Mouse (Mus musculus) CH12.LX (cell line): Measurements from ENCODE around the gene Dnaaf2. TPM values are rescaled to one million over a fixed set of nuclear protein-coding genes. Genes with fewer than 3 reads are reported as not detected.

ENCODE experiments used
- DNase-seq: peaks from one replicate; pipeline ENCODE4 v3.0.0-alpha.2; 2013; ENCODE audit errors: extremely low read depth
- H3K27ac ChIP-seq: 2 replicates; pipeline ENCODE4 v1.5.1; 2012; ENCODE audit warnings: low read depth, mild to moderate bottlenecking, control low read depth, moderate library complexity; ENCODE audit not compliant: insufficient read depth
- H3K27me3 ChIP-seq: replicated peaks from 2 replicates; pipeline ENCODE3; 2012; ENCODE audit warnings: inconsistent platforms
- H3K36me3 ChIP-seq, 2 experiments: replicated peaks in 1 of 2; 2 replicates each; pipeline versions ENCODE3 to v1.6.1; 2012; ENCODE audit warnings: inconsistent platforms in 1 of 2, low read length in 1 of 2, mild to moderate bottlenecking in 1 of 2, mixed read lengths in 1 of 2, moderate library complexity in 1 of 2; ENCODE audit not compliant: control insufficient read depth in 1 of 2, insufficient read depth in 1 of 2
- H3K4me1 ChIP-seq, 2 experiments: 2 replicates each; pipeline ENCODE4 v1.6.1; 2012; ENCODE audit warnings: inconsistent platforms in 1 of 2, moderate library complexity in 1 of 2; ENCODE audit not compliant: insufficient read depth in 2 of 2, control insufficient read depth in 1 of 2
- H3K4me2 ChIP-seq: 2 replicates; pipeline ENCODE4 v1.6.1; 2012; ENCODE audit warnings: low read depth, mild to moderate bottlenecking, control low read depth; ENCODE audit not compliant: poor library complexity, insufficient read depth, severe bottlenecking
- H3K4me3 ChIP-seq, 3 experiments: fragments of 150-350 bp in 1 of 3; sonication (generic) in 1 of 3; replicated peaks in 1 of 3; 2 replicates each; pipeline versions ENCODE3 to v1.5.1; 2011 to 2012; ENCODE audit warnings: low read depth in 2 of 3, low read length in 2 of 3, mild to moderate bottlenecking in 2 of 3, moderate library complexity in 2 of 3, control low read depth in 1 of 3, improper control_type of control experiment in 1 of 3, inconsistent platforms in 1 of 3, mixed read lengths in 1 of 3; ENCODE audit not compliant: poor library complexity in 1 of 3
- H3K79me2 ChIP-seq: replicated peaks from 2 replicates; pipeline ENCODE4 v1.6.1; 2012; ENCODE audit warnings: mild to moderate bottlenecking, moderate library complexity; ENCODE audit not compliant: control insufficient read depth, poor library complexity, insufficient read depth, severe bottlenecking; ENCODE audit errors: extremely low read depth
- H3K9ac ChIP-seq: 2 replicates; pipeline ENCODE4 v1.6.1; 2012; ENCODE audit warnings: low read depth, mild to moderate bottlenecking, control low read depth, moderate library complexity; ENCODE audit not compliant: insufficient read depth
- H3K9me3 ChIP-seq: replicated peaks from 2 replicates; pipeline ENCODE3; 2012; ENCODE audit warnings: low read length, inconsistent platforms, mixed read lengths
- BHLHE40 ChIP-seq: IDR thresholded peaks from 2 replicates; pipeline ENCODE4 v1.6.1; 2011; ENCODE audit warnings: mild to moderate bottlenecking, low read depth, low read length, improper control_type of control experiment
- CHD2 ChIP-seq: IDR thresholded peaks from 2 replicates; pipeline ENCODE4 v1.6.1; 2011; ENCODE audit warnings: low read length, improper control_type of control experiment
- CTCF ChIP-seq, 2 experiments: IDR thresholded peaks in 1 of 2; conservative IDR thresholded peaks in 1 of 2; 2 replicates each; pipeline ENCODE4 v1.5.1; 2011 to 2012; ENCODE audit warnings: low read depth in 2 of 2, low read length in 2 of 2, improper control_type of control experiment in 1 of 2, inconsistent platforms in 1 of 2, mild to moderate bottlenecking in 1 of 2, moderate library complexity in 1 of 2
- ETS1 ChIP-seq: conservative IDR thresholded peaks from 2 replicates; pipeline ENCODE4 v1.6.1; 2012; ENCODE audit warnings: low read depth, mild to moderate bottlenecking, inconsistent platforms, low read length, improper control_type of control experiment, moderate library complexity
- GABPA ChIP-seq: IDR thresholded peaks from 2 replicates; pipeline ENCODE4 v1.6.1; 2012; ENCODE audit warnings: low read depth, low read length, improper control_type of control experiment, inconsistent platforms; ENCODE audit not compliant: insufficient replicate concordance
- HCFC1 ChIP-seq: IDR thresholded peaks from 2 replicates; pipeline ENCODE4 v1.6.1; 2012; ENCODE audit warnings: low read depth, mild to moderate bottlenecking, inconsistent platforms, low read length, improper control_type of control experiment
- JUND ChIP-seq: conservative IDR thresholded peaks from 2 replicates; pipeline ENCODE4 v1.6.1; 2011; ENCODE audit warnings: low read depth, low read length, improper control_type of control experiment
- KAT2A ChIP-seq: IDR thresholded peaks from 2 replicates; pipeline ENCODE4 v1.6.1; 2012; ENCODE audit warnings: low read length, improper control_type of control experiment, inconsistent platforms; ENCODE audit not compliant: insufficient replicate concordance
- USF1 ChIP-seq: IDR thresholded peaks from 2 replicates; pipeline ENCODE4 v1.6.1; 2014; ENCODE audit warnings: low read depth, mild to moderate bottlenecking, inconsistent platforms, low read length, improper control_type of control experiment
- dilution Hi-C: fragments of 300-500 bp; cut with MboI; formaldehyde crosslinking; loops from 2 replicates; pipeline ENCODE4 v1.14.3; 2020; ENCODE audit warnings: low sequenced_read_pairs; ENCODE audit not compliant: extremely low pct_unique_long_range_greater_than_20kb, extremely low pct_ligation_motif_present
- in situ Hi-C: fragments of 300-500 bp; cut with MboI; formaldehyde crosslinking; loops from 3 replicates; pipeline ENCODE4 v1.14.3; 2019; ENCODE audit warnings: low sequenced_read_pairs, low pct_ligation_motif_present, low pct_unique_long_range_greater_than_20kb, mixed read lengths
- polyA plus RNA-seq: library from polyadenylated mRNA; unstranded; fragments of >175 nt; gene quantifications from 2 replicates; pipeline ENCODE4 v1.2.1, GENCODE M21; 2012; ENCODE audit warnings: low read depth; ENCODE audit not compliant: insufficient read length
- total RNA-seq, 2 experiments: library from RNA; depleted of rRNA; stranded (reverse); fragments of 300-350 nt in 1 of 2; fragments of >200 nt in 1 of 2; gene quantifications; 2 replicates each; pipeline ENCODE4 v1.2.3; 2012 to 2014

The Dnaaf2 gene
- total and polyA plus RNA-seq, 3 experiments: 3.7 to 26.6 (median 9.7) TPM

DNA sequence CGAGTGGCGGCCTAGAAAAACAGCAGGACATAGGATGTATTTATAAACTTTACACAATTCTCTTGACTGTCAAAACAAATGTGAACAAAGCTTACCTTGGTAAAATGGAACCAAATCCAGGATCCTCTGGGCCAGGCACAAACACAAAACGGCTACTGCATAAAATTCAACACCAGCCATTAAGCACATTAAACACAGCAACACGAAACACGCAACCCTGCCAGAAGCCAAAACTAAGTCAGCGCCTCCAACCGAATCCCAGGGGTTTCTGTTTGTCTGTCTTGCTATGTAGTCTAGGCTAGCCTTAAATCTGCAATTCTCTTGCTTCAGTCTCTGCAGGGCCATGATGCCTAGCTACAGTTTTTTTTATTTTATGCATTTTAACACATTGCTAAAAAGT lies 9.7 kb upstream of the Dnaaf2 start:
- no peak overlapping the region for H3K4me2 ChIP-seq
- H3K27ac ChIP-seq: no peak overlapping the region
- no peak overlapping the region for H3K9ac ChIP-seq
- no peak for DNase-seq
- dilution Hi-C loops: no loop called here
- H3K4me1 ChIP-seq: peaks cover 2 to 34% of the 10 kb centered on the region in 2 experiments; a peak in 3 of 4 replicates
- peaks cover 28 to 69% of the 10 kb centered on the region in 2 experiments for H3K36me3 ChIP-seq
- no peaks in the 10 kb centered on the region for H3K79me2 ChIP-seq
- no peaks in the 10 kb centered on the region for H3K9me3 ChIP-seq
- TF ChIP-seq KAT2A: no peak
- no peak for TF ChIP-seq CHD2
- TF ChIP-seq CTCF (conservative IDR thresholded peaks at IDR 0.05 in 1 of 2, IDR thresholded peaks at IDR 0.05 in 1 of 2; ENCODE audit: low read depth in 2 of 2, low read length in 2 of 2): no peak
- no peak for TF ChIP-seq ETS1
- no peak for TF ChIP-seq JUND
- in situ Hi-C loops: loop anchor here (25.0 kb wide), 2 partner anchors 379 to 479 kb away; partner anchors contain the start of genes Sos2 and Vcpkmt
- H3K4me3 ChIP-seq: no peak overlapping the region
- H3K27me3 ChIP-seq: no peaks in the 10 kb centered on the region

GRCm38 (mm10) chr12:69207396-69207795 lies 9.2 kb upstream of the Dnaaf2 start:
- Histone ChIP-seq H3K36me3 (peaks cover 29 to 73% of the 10 kb centered on the region in 2 experiments), H3K27ac (no peak overlapping the region), H3K27me3 (no peaks in the 10 kb centered on the region), H3K9me3 (no peaks in the 10 kb centered on the region), H3K4me3 (no peak overlapping the region), H3K9ac (no peak overlapping the region), H3K4me1 (peaks cover 2 to 31% of the 10 kb centered on the region in 2 experiments; a peak in 3 of 4 replicates), H3K79me2 (no peaks in the 10 kb centered on the region), H3K4me2 (no peak overlapping the region)
- TF ChIP-seq GABPA (no peak), USF1 (no peak), BHLHE40 (no peak)
- dilution Hi-C loops (no loop called here), in situ Hi-C loops (loop anchor here (25.0 kb wide), 2 partner anchors 380 to 480 kb away; partner anchors contain the start of genes Sos2 and Vcpkmt)
- DNase-seq: no peak

DNA sequence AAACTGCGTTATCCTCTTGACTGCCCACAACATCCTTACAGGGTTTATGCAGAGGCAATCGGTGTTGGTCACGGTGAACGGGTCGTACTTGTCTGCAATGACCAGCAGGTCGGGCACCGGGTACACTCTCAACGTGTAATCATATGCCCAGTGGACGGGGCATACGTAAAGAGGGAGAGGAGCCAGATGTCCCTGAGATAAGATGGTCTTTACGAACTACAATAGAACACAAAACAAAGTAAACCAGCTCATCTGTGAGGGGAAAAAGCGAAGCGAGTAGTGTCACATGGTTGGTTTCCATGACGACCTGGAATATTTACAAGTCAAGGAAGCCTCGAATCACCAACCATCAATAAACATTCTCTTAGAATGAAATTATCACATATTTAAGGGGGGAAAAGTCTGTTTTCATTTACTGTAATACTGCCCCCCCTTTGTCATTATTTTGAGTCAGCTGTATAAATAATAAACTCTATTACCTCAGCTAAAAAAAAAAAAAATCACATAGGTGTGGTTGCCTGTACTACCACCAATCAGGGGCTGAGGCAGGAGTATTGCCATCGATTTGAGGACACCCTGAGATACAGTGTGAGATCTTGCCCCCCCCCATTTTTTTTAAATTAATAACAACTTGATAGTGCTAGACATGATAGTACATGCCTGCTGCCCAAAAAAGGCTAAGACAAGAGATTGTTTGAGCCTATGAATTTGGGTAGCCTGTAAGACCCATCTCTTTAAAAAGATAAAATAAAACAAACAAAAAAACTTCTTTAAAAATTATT lies 6.0 kb upstream of the Dnaaf2 start, which contains the start of gene Gm49384:
Gene Gm49384, minus strand, starts transcription at position 216 of the 782 bp plus-strand sequence.
- no peak within 1 kb of the TSS for H3K4me2 ChIP-seq
- no peaks in the 10 kb centered on the region for H3K9me3 ChIP-seq
- peaks cover 4% of the 10 kb centered on the region for H3K79me2 ChIP-seq
- no peaks in the 10 kb centered on the region for H3K27me3 ChIP-seq
- dilution Hi-C loops: no loop called here
- H3K27ac ChIP-seq: no peak within 1 kb of the TSS
- no peak within 1 kb of the TSS for H3K9ac ChIP-seq
- in situ Hi-C loops: loop anchor here (25.0 kb wide), 2 partner anchors 383 to 483 kb away; partner anchors contain the start of genes Sos2 and Vcpkmt
- H3K4me1 ChIP-seq: peaks cover 2 to 26% of the 10 kb centered on the region in 2 experiments; a peak in 3 of 4 replicates
- DNase-seq: peak; percentile 65
- peaks cover 38 to 75% of the 10 kb centered on the region in 2 experiments for H3K36me3 ChIP-seq
- no peak within 1 kb of the TSS for H3K4me3 ChIP-seq
- TF ChIP-seq HCFC1 (no peak), USF1 (peak; percentile 2; the same call in 1 of the 2 replicates)
